Mouse (Mus musculus): ENCODE data around the gene Vmn1r117. TPM values are rescaled to one million over a fixed set of nuclear protein-coding genes. Genes with fewer than 3 reads are reported as not detected.

The Vmn1r117 gene
- not detected in 2 replicates for polyA plus RNA-seq (2012; ENCODE audit: low replicate concordance)

DNA sequence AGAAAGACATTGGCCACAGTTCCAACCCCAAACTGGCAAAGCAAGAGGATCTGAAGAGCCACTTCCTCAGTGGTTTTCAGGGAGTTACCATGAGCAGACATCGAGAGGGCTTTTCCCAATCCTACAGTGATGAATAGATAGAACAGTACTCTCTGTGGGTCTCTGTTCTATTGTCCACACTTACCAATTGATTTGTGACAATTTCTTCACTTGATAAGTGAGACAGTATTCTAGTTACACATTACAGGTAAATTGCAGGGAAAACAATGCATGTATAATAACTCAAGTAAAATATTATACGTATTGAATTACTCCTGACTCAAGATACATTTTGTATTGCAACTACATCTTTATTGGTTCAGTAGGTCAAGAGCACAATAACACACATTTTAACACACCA is at the start of gene Vmn1r117:
TSS of gene Vmn1r117 (minus strand) at position 101 of the 400 bp plus-strand sequence.

GRCm38 (mm10) chr7:20912247-20912646 is 28.3 kb upstream of the Vmn1r117 start, which contains the start of gene Vmn1r118:
Gene Vmn1r118, minus strand, starts transcription at chr7:20912347.

GRCm38 (mm10) chr7:20871956-20872355 is 12.0 kb downstream of the Vmn1r117 start, which contains the start of gene Vmn1r116:
Gene Vmn1r116, plus strand, starts transcription at chr7:20872256.

GRCm38 (mm10) chr7:20844885-20845284 is 39.0 kb downstream of the Vmn1r117 start, which contains the start of gene Vmn1r115:
Gene Vmn1r115, minus strand, starts transcription at chr7:20844985.

Other genes starting within 250 kb of the Vmn1r117 start
- gene Vmn1r107, start 215.2 kb downstream of the Vmn1r117 start, polyA plus RNA-seq (2012; ENCODE audit: low replicate concordance): not detected in 2 replicates
- not detected in 2 replicates for gene Vmn1r111, start 180.9 kb downstream of the Vmn1r117 start, polyA plus RNA-seq (2012; ENCODE audit: low replicate concordance)
- not detected in 2 replicates for gene Gm10668, start 153.5 kb downstream of the Vmn1r117 start, polyA plus RNA-seq (2012; ENCODE audit: low replicate concordance)
- not detected in 2 replicates for gene Vmn1r112, start 112.9 kb downstream of the Vmn1r117 start, polyA plus RNA-seq (2012; ENCODE audit: low replicate concordance)
- gene Vmn1r113, start 96.8 kb downstream of the Vmn1r117 start, polyA plus RNA-seq (2012; ENCODE audit: low replicate concordance): not detected in 2 replicates
- not detected in 2 replicates for gene Vmn1r114, start 71.9 kb downstream of the Vmn1r117 start, polyA plus RNA-seq (2012; ENCODE audit: low replicate concordance)
- gene Vmn1r115, start 39.1 kb downstream of the Vmn1r117 start, polyA plus RNA-seq (2012; ENCODE audit: low replicate concordance): not detected in 2 replicates
- gene Vmn1r116, start 11.9 kb downstream of the Vmn1r117 start, polyA plus RNA-seq (2012; ENCODE audit: low replicate concordance): not detected in 2 replicates
- gene Vmn1r118, start 28.2 kb upstream of the Vmn1r117 start, polyA plus RNA-seq (2012; ENCODE audit: low replicate concordance): not detected in 2 replicates
- not detected in 2 replicates for gene Vmn1r119, start 128.3 kb upstream of the Vmn1r117 start, polyA plus RNA-seq (2012; ENCODE audit: low replicate concordance)
- not detected in 2 replicates for gene Vmn1r120, start 169.7 kb upstream of the Vmn1r117 start, polyA plus RNA-seq (2012; ENCODE audit: low replicate concordance)
- not detected in 2 replicates for gene Vmn1r121, start 214.4 kb upstream of the Vmn1r117 start, polyA plus RNA-seq (2012; ENCODE audit: low replicate concordance)

All from leukemia stem cell, adult 10-12 weeks (primary cell).